Mouse (Mus musculus): ENCODE data around the gene Gm4307. TPM values are rescaled to one million over a fixed set of nuclear protein-coding genes. Genes with fewer than 3 reads are reported as not detected.
A peak's percentile ranks its signal among the peaks of the same experiment; 100 is the strongest.
"Not testable (repeated sequence)": the region's sequence is repeated elsewhere in the genome, so short reads cannot be mapped to it uniquely, and the experiment has no call there.

Gene Gm4307
- not detected in 2 replicates for polyA plus RNA-seq (2012; rRNA removed)

GRCm38 (mm10) chr10:100361038-100361437 is at the start of gene Gm4307:
Gene Gm4307 (plus strand): TSS chr10:100361338.
- not testable (repeated sequence) for H3K27ac ChIP-seq (ENCODE audit: insufficient read depth, low read length); H3K4me1 ChIP-seq (ENCODE audit: control insufficient read depth, insufficient read depth, low read length); H3K27me3 ChIP-seq (ENCODE audit: control insufficient read depth, insufficient read depth, low read length); H3K4me3 ChIP-seq (replicated peaks; ENCODE audit: insufficient read depth, low read depth, low read length); DNase-seq
- no CpG with 5 or more reads among the region's 3 CpGs for WGBS

DNA sequence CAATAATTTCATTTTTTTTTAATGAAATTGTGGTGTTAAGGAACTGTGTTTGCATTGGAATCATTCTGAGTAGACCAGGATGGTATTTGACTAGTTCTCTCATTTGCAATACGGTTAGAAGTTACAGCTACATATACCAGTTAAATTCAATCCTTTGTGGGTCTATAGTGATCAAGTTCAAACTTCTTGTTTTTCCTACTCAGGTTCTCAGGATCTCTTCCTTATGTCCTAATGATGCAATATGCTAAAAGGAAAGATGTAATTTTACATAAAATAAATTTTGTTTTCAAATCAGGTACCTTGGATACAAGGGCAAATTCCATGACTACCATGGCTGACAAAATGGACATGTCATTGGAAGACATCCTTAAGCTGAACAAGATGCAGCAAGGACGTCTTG is 25.8 kb upstream of the Gm4307 start, which contains the start of gene Gm4301:
TSS of gene Gm4301 (plus strand) at position 301 of the 400 bp plus-strand sequence.
- not testable (repeated sequence) for H3K4me1 ChIP-seq (ENCODE audit: control insufficient read depth, insufficient read depth, low read length); H3K27ac ChIP-seq (ENCODE audit: insufficient read depth, low read length); H3K27me3 ChIP-seq (ENCODE audit: control insufficient read depth, insufficient read depth, low read length); H3K4me3 ChIP-seq (replicated peaks; ENCODE audit: insufficient read depth, low read depth, low read length); DNase-seq
- no CpG with 5 or more reads among the region's 2 CpGs for WGBS

DNA sequence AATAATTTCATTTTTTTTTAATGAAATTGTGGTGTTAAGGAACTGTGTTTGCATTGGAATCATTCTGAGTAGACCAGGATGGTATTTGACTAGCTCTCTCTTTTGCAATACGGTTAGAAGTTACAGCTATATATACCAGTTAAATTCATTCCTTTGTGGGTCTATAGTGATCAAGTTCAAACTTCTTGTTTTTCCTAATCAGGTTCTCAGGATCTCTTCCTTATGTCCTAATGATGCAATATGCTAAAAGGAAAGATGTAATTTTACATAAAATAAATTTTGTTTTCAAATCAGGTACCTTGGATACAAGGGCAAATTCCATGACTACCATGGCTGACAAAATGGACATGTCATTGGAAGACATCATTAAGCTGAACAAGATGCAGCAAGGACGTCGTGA is 20.6 kb upstream of the Gm4307 start, which contains the start of gene Gm4302:
TSS of gene Gm4302 (plus strand) at position 301 of the 400 bp plus-strand sequence.
- not testable (repeated sequence) for H3K27me3 ChIP-seq (ENCODE audit: control insufficient read depth, insufficient read depth, low read length); H3K4me3 ChIP-seq (replicated peaks; ENCODE audit: insufficient read depth, low read depth, low read length); DNase-seq; H3K27ac ChIP-seq (ENCODE audit: insufficient read depth, low read length); H3K4me1 ChIP-seq (ENCODE audit: control insufficient read depth, insufficient read depth, low read length)
- no CpG with 5 or more reads among the region's 3 CpGs for whole genome bisulfite sequencing

GRCm38 (mm10) chr10:100345672-100346071 is 15.5 kb upstream of the Gm4307 start, which contains the start of gene Gm4303:
Gene Gm4303 (plus strand): TSS chr10:100345972.
- not testable (repeated sequence) for DNase-seq; H3K27ac ChIP-seq (ENCODE audit: insufficient read depth, low read length); H3K4me3 ChIP-seq (replicated peaks; ENCODE audit: insufficient read depth, low read depth, low read length); H3K27me3 ChIP-seq (ENCODE audit: control insufficient read depth, insufficient read depth, low read length); H3K4me1 ChIP-seq (ENCODE audit: control insufficient read depth, insufficient read depth, low read length)
- WGBS: no CpG with 5 or more reads among the region's 3 CpGs

- not testable (repeated sequence) for H3K4me3 ChIP-seq (replicated peaks; ENCODE audit: insufficient read depth, low read depth, low read length); DNase-seq; H3K27ac ChIP-seq (ENCODE audit: insufficient read depth, low read length); H3K27me3 ChIP-seq (ENCODE audit: control insufficient read depth, insufficient read depth, low read length); H3K4me1 ChIP-seq (ENCODE audit: control insufficient read depth, insufficient read depth, low read length)
- no CpG with 5 or more reads among the region's 3 CpGs for WGBS
Measured at GRCm38 (mm10) chr10:100350793-100351192, 10.3 kb upstream of the Gm4307 start, which contains the start of gene Gm4305. Gene Gm4305 (plus strand): TSS chr10:100351093.

GRCm38 (mm10) chr10:100356841-100357240 is 4.3 kb upstream of the Gm4307 start:
- DNase-seq: peak; percentile 0 to 15
- H3K27me3 ChIP-seq (ENCODE audit: control insufficient read depth, insufficient read depth, low read length); H3K4me1 ChIP-seq (ENCODE audit: control insufficient read depth, insufficient read depth, low read length); H3K27ac ChIP-seq (ENCODE audit: insufficient read depth, low read length); H3K4me3 ChIP-seq (replicated peaks; ENCODE audit: insufficient read depth, low read depth, low read length): not testable (repeated sequence)
- WGBS: 75% methylated on average over 2 of the region's 2 CpGs

DNA sequence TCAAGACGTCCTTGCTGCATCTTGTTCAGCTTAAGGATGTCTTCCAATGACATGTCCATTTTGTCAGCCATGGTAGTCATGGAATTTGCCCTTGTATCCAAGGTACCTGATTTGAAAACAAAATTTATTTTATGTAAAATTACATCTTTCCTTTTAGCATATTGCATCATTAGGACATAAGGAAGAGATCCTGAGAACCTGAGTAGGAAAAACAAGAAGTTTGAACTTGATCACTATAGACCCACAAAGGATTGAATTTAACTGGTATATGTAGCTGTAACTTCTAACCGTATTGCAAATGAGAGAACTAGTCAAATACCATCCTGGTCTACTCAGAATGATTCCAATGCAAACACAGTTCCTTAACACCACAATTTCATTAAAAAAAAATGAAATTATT is 21.3 kb downstream of the Gm4307 start, which contains the start of gene Gm4312:
TSS of gene Gm4312 (minus strand) at position 101 of the 400 bp plus-strand sequence.
- not testable (repeated sequence) for H3K27ac ChIP-seq (ENCODE audit: insufficient read depth, low read length); H3K27me3 ChIP-seq (ENCODE audit: control insufficient read depth, insufficient read depth, low read length); H3K4me1 ChIP-seq (ENCODE audit: control insufficient read depth, insufficient read depth, low read length); DNase-seq; H3K4me3 ChIP-seq (replicated peaks; ENCODE audit: insufficient read depth, low read depth, low read length)
- WGBS: no CpG with 5 or more reads among the region's 2 CpGs

DNA sequence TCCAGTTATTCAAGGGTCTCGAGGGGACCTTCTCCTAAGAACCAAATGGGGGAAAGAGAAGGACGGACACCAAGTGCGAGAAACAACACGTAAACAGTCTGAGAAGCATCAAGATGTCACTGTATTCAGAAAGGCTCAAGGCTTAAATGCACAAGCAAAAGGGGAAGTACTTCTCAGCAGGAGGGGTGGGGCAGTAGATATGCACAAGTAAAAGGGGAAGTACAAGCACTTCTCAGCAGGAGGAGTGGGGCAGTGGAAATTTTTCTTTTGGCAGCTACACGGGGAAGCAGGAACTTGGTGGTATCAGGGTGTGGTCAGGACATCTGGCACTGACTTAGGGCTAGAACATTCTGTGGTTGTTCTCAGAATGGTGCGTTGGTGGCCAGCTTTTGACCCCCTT is 41.2 kb downstream of the Gm4307 start:
- WGBS: 82% methylated on average over 6 of the region's 6 CpGs
- DNase-seq; H3K27me3 ChIP-seq (ENCODE audit: control insufficient read depth, insufficient read depth, low read length); H3K4me3 ChIP-seq (replicated peaks; ENCODE audit: insufficient read depth, low read depth, low read length); H3K27ac ChIP-seq (ENCODE audit: insufficient read depth, low read length); H3K4me1 ChIP-seq (ENCODE audit: control insufficient read depth, insufficient read depth, low read length): not testable (repeated sequence)

Other genes starting within 250 kb of the Gm4307 start
- not detected in 2 replicates for gene Gm4301, start 25.7 kb upstream of the Gm4307 start, polyA plus RNA-seq (2012; rRNA removed)
- not detected in 2 replicates for gene Gm4302, start 20.5 kb upstream of the Gm4307 start, polyA plus RNA-seq (2012; rRNA removed)
- gene Gm4303, start 15.4 kb upstream of the Gm4307 start, polyA plus RNA-seq (2012; rRNA removed): not detected in 2 replicates
- gene Gm4305, start 10.2 kb upstream of the Gm4307 start, polyA plus RNA-seq (2012; rRNA removed): not detected in 2 replicates
- gene Gm4312, start 21.2 kb downstream of the Gm4307 start, polyA plus RNA-seq (2012; rRNA removed): not detected in 2 replicates
- 7.7 and 8.2 TPM in 2 replicates for gene Tmtc3, start 126.0 kb downstream of the Gm4307 start, polyA plus RNA-seq (2012; rRNA removed)
- 7.5 and 8.1 TPM in 2 replicates for gene Cep290, start 126.2 kb downstream of the Gm4307 start, polyA plus RNA-seq (2012; rRNA removed)
- 36.6 and 44.5 TPM in 2 replicates for gene 4930430F08Rik, start 229.1 kb downstream of the Gm4307 start, polyA plus RNA-seq (2012; rRNA removed)
- 0.18 TPM in 1 of 2 replicates, not detected in the other for gene 1700017N19Rik, start 229.1 kb downstream of the Gm4307 start, polyA plus RNA-seq (2012; rRNA removed)

Measured in cerebellum, adult 2 months (tissue).